Mouse (Mus musculus): Measurements from ENCODE around the gene Lnpep. TPM values are rescaled to one million over a fixed set of nuclear protein-coding genes. Genes with fewer than 3 reads are reported as not detected.

Lnpep gene
- polyA plus RNA-seq, 1 experiment from 2014 or later: 3.2 TPM

DNA sequence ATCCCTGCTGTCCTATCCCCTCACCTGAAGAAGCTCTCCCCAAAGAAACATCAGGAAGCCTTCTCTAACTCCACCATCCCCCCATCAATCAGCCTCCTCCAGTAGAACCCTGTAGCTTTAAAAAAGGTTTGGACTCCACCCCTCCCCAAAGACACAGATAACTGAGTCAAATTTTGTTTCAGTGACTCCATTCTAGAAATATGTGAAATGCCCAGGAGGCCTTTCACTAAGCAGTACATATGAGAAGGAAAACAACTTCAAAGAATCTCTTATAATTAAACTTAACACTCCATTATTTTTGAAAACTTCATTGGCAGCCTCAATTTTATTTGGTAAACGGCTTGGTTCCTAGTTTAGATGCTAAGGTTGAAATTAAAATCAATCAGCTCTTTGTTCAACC, 6.4 kb downstream of the Lnpep start:
- Histone ChIP-seq H3K9ac (ENCODE audit: low read depth, low read length) (no peak overlapping the region), H3K4me3 (ENCODE audit: low read depth, low read length) (no peak overlapping the region), H3K4me1 (ENCODE audit: control insufficient read depth, low read depth, low read length) (peaks cover 11% of the 10 kb centered on the region), H3K4me2 (ENCODE audit: low read depth, low read length) (no peak overlapping the region), H3K27me3 (ENCODE audit: control insufficient read depth, insufficient read depth, low read depth, low read length) (no peaks in the 10 kb centered on the region), H3K27ac (ENCODE audit: low read length) (no peak overlapping the region), H3K36me3 (ENCODE audit: control insufficient read depth, insufficient read depth) (no peaks in the 10 kb centered on the region), H3K9me3 (replicated peaks; ENCODE audit: control insufficient read depth, low read length) (no peaks in the 10 kb centered on the region)
- no peak for ATAC-seq (ENCODE audit: low read depth)
- WGBS (ENCODE audit: insufficient replicate concordance): 74% methylated on average over 1 of the region's 1 CpGs

DNA sequence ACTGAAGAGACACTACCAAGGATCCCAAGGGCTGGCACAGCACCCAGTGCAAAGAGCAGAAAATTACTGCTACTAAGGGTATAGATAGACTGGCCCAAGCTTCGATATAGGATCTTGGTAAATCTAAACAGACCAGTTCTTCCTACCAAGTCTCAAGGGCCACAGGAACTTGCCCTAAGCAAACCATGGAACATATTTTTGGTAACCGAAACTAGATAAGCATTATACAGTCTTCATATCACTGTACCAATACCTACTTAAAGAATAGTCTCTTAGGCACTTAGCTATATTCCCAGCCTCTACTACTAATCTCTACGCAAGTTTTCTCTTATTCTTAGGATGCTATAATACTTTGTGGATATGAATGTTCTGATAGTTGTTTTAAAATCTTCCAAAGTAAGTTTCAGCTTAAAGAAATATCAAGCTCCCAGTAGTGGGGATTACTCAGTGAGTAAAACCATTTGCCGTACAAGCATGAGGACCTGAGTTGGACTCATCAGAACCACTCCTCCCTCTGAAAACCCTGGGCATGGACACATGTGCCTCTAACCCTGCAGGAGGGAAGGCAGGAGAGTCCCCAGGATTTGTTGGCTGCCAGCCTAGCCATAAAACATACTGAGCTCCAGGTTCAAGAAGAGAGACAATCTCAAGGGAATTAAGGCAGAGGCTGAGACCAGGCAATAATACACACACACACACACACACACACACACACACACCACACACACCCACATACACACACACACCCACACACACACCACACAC, 7.2 kb downstream of the Lnpep start:
- Histone ChIP-seq H3K9ac (ENCODE audit: low read depth, low read length) (no peak overlapping the region), H3K9me3 (replicated peaks; ENCODE audit: control insufficient read depth, low read length) (no peaks in the 10 kb centered on the region), H3K27ac (ENCODE audit: low read length) (no peak overlapping the region), H3K4me1 (ENCODE audit: control insufficient read depth, low read depth, low read length) (peaks cover 8% of the 10 kb centered on the region), H3K36me3 (ENCODE audit: control insufficient read depth, insufficient read depth) (no peaks in the 10 kb centered on the region), H3K27me3 (ENCODE audit: control insufficient read depth, insufficient read depth, low read depth, low read length) (no peaks in the 10 kb centered on the region), H3K4me2 (ENCODE audit: low read depth, low read length) (no peak overlapping the region), H3K4me3 (ENCODE audit: low read depth, low read length) (no peak overlapping the region)
- ATAC-seq (ENCODE audit: low read depth): no peak; the same call in 1 of the 2 replicates
- WGBS (ENCODE audit: insufficient replicate concordance): 63% methylated on average over 4 of the region's 4 CpGs

DNA sequence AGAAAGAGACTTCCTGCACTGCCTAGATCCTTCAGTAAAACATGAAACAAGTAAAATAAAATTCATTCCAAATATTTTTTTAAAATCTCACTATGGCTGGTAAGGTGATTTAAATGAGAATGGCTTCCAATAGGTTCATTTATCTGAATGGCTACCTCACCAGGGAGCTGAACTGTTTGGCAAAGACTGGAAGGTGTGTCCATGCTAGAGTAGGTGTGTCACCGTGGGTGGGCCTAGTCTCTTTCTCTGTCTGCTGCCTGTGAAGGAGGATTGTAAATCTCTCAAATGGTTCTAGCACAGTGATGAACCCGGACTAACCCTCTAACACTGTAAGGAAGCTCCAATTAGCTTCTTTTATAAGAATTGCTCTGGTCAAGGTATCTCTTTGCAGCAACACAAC, 12.5 kb downstream of the Lnpep start:
- no peaks in the 10 kb centered on the region for H3K27me3 ChIP-seq (ENCODE audit: control insufficient read depth, insufficient read depth, low read depth, low read length)
- no peak overlapping the region for H3K4me2 ChIP-seq (ENCODE audit: low read depth, low read length)
- peak; percentile 37; the same call in 1 of the 2 replicates for ATAC-seq (ENCODE audit: low read depth)
- no peaks in the 10 kb centered on the region for H3K9me3 ChIP-seq (replicated peaks; ENCODE audit: control insufficient read depth, low read length)
- no peak overlapping the region for H3K9ac ChIP-seq (ENCODE audit: low read depth, low read length)
- H3K4me3 ChIP-seq (ENCODE audit: low read depth, low read length): no peak overlapping the region
- WGBS (ENCODE audit: insufficient replicate concordance): 61% methylated on average over 2 of the region's 2 CpGs
- H3K27ac ChIP-seq (ENCODE audit: low read length): no peak overlapping the region
- H3K4me1 ChIP-seq (ENCODE audit: control insufficient read depth, low read depth, low read length): peaks cover 7% of the 10 kb centered on the region
- no peaks in the 10 kb centered on the region for H3K36me3 ChIP-seq (ENCODE audit: control insufficient read depth, insufficient read depth)

DNA sequence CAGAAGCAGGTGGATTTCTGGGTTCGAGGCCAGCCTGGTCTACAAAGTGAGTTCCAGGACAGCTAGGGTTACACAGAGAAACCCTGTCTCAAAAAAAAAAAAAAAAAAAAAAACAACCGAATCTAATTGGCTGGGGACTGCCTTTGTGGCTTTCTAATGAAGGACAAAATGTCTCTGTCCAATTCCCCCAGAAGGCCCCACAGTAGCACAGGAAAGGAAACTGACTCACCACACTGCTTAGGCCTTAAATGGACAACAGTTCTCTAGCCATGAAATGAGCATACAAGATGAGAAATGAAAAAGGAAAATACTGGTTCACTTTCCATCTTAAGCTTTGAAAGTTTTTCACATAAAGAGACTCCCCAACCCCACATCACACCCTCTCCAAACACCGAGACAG, 15.3 kb downstream of the Lnpep start:
- Histone ChIP-seq H3K9me3 (replicated peaks; ENCODE audit: control insufficient read depth, low read length) (no peaks in the 10 kb centered on the region), H3K27ac (ENCODE audit: low read length) (no peak overlapping the region), H3K27me3 (ENCODE audit: control insufficient read depth, insufficient read depth, low read depth, low read length) (no peaks in the 10 kb centered on the region), H3K36me3 (ENCODE audit: control insufficient read depth, insufficient read depth) (no peaks in the 10 kb centered on the region), H3K4me2 (ENCODE audit: low read depth, low read length) (no peak overlapping the region), H3K9ac (ENCODE audit: low read depth, low read length) (no peak overlapping the region), H3K4me1 (ENCODE audit: control insufficient read depth, low read depth, low read length) (peaks cover 7% of the 10 kb centered on the region), H3K4me3 (ENCODE audit: low read depth, low read length) (no peak overlapping the region)
- no peak for ATAC-seq (ENCODE audit: low read depth)
- WGBS (ENCODE audit: insufficient replicate concordance): 39% methylated on average over 3 of the region's 3 CpGs

DNA sequence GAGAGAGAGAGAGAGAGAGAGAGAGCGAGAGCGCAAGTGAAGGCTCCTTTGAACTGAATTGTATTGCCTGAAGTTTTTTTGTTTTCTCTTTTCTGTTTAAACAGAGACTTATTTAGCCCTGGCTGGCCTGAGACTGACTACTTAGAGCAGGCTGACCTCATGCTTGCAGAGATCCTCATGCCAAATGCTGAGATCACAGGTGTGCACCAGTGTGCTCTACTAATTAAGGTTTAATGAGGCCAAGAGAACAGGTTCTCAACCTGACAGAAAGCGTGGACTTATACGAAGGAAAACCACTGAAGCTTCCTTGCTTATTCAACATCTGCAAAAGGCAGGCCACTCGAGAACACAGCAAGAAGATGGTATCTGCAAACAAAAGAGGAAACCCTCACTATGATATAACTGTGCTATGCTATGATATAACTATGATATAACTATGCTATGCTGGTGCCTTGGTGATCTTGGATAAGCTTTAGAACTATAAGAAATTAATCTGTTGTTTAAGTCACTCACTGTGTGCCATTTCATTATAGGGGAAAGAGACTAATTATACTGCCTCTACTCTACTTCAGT, 16.3 kb downstream of the Lnpep start:
- Histone ChIP-seq H3K9ac (ENCODE audit: low read depth, low read length) (no peak overlapping the region), H3K4me3 (ENCODE audit: low read depth, low read length) (no peak overlapping the region), H3K27ac (ENCODE audit: low read length) (no peak overlapping the region), H3K4me2 (ENCODE audit: low read depth, low read length) (no peak overlapping the region), H3K4me1 (ENCODE audit: control insufficient read depth, low read depth, low read length) (peaks cover 7% of the 10 kb centered on the region), H3K9me3 (replicated peaks; ENCODE audit: control insufficient read depth, low read length) (no peaks in the 10 kb centered on the region), H3K36me3 (ENCODE audit: control insufficient read depth, insufficient read depth) (no peaks in the 10 kb centered on the region), H3K27me3 (ENCODE audit: control insufficient read depth, insufficient read depth, low read depth, low read length) (no peaks in the 10 kb centered on the region)
- WGBS (ENCODE audit: insufficient replicate concordance): 46% methylated on average over 5 of the region's 5 CpGs
- no peak for ATAC-seq (ENCODE audit: low read depth)

DNA sequence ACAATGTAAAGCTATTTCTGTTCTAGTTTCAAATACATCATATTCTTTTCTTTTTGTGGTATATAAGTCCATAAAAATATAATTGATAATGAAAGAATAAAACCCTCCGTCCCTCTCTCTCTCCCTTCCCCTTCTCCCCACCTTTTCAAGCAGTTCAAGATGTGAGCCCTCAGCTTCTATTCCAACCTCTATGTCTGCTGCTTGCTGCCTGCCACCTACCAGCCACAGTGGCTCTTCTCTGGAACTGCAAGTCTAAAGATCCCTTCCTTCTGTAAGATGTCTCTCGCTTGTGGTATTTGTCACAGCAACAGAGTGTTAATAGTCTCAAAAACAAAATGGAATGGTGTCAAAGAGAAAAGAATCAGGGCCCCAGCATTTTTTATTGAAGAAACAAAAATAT, 20.3 kb downstream of the Lnpep start:
- H3K4me1 ChIP-seq (ENCODE audit: control insufficient read depth, low read depth, low read length): peaks cover 7% of the 10 kb centered on the region
- H3K4me3 ChIP-seq (ENCODE audit: low read depth, low read length): no peak overlapping the region
- WGBS (ENCODE audit: insufficient replicate concordance): 82% methylated on average over 2 of the region's 2 CpGs
- no peak for ATAC-seq (ENCODE audit: low read depth)
- no peak overlapping the region for H3K27ac ChIP-seq (ENCODE audit: low read length)
- H3K27me3 ChIP-seq (ENCODE audit: control insufficient read depth, insufficient read depth, low read depth, low read length): no peaks in the 10 kb centered on the region
- H3K9ac ChIP-seq (ENCODE audit: low read depth, low read length): no peak overlapping the region
- H3K4me2 ChIP-seq (ENCODE audit: low read depth, low read length): no peak overlapping the region
- H3K9me3 ChIP-seq (replicated peaks; ENCODE audit: control insufficient read depth, low read length): no peaks in the 10 kb centered on the region
- no peaks in the 10 kb centered on the region for H3K36me3 ChIP-seq (ENCODE audit: control insufficient read depth, insufficient read depth)

DNA sequence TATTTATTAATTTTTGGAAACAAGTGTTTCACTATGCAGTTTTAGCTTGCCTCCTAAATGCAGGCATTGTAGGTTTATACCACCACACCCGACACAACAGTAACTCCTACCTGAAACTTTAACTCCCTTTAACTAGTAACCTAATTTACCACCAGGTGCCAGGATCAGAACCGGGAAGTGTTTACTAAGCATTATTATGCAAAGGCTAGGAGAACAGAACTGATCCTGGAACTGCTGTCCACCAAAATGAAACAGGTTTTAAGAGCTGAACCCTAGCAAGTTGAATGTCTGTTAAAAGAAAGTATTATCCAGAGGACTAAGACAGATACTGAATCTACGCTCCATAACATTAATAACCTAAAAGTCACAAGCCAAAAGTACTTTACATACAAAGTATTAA, 21.2 kb downstream of the Lnpep start:
- WGBS (ENCODE audit: insufficient replicate concordance): 68% methylated on average over 3 of the region's 3 CpGs
- Histone ChIP-seq H3K4me2 (ENCODE audit: low read depth, low read length) (no peak overlapping the region), H3K9me3 (replicated peaks; ENCODE audit: control insufficient read depth, low read length) (no peaks in the 10 kb centered on the region), H3K27ac (ENCODE audit: low read length) (no peak overlapping the region), H3K27me3 (ENCODE audit: control insufficient read depth, insufficient read depth, low read depth, low read length) (no peaks in the 10 kb centered on the region), H3K4me1 (ENCODE audit: control insufficient read depth, low read depth, low read length) (peaks cover 7% of the 10 kb centered on the region), H3K4me3 (ENCODE audit: low read depth, low read length) (no peak overlapping the region), H3K9ac (ENCODE audit: low read depth, low read length) (no peak overlapping the region), H3K36me3 (ENCODE audit: control insufficient read depth, insufficient read depth) (no peaks in the 10 kb centered on the region)
- no peak for ATAC-seq (ENCODE audit: low read depth)

DNA sequence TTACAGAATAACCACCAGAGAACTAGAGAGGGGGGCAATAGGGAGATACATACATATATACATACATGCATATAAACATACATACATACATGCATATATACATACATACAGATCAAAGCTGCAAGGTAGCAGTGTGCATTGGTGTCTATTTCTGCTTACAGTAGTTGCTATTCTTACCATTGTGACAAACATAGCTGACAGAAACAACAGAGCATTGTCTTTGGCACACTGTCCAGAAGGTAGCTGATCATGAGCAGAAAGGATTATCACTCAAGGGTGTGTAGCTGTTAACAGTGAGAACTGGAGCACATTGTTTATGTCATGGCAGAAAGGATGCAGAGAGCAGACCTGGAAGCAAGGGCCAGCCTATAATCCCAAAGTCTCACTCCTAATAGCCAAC, 22.1 kb downstream of the Lnpep start:
- Histone ChIP-seq H3K4me2 (ENCODE audit: low read depth, low read length) (no peak overlapping the region), H3K27ac (ENCODE audit: low read length) (no peak overlapping the region), H3K4me3 (ENCODE audit: low read depth, low read length) (no peak overlapping the region), H3K27me3 (ENCODE audit: control insufficient read depth, insufficient read depth, low read depth, low read length) (no peaks in the 10 kb centered on the region), H3K4me1 (ENCODE audit: control insufficient read depth, low read depth, low read length) (peaks cover 11% of the 10 kb centered on the region), H3K9ac (ENCODE audit: low read depth, low read length) (no peak overlapping the region), H3K36me3 (ENCODE audit: control insufficient read depth, insufficient read depth) (no peaks in the 10 kb centered on the region), H3K9me3 (replicated peaks; ENCODE audit: control insufficient read depth, low read length) (no peaks in the 10 kb centered on the region)
- no peak for ATAC-seq (ENCODE audit: low read depth)

DNA sequence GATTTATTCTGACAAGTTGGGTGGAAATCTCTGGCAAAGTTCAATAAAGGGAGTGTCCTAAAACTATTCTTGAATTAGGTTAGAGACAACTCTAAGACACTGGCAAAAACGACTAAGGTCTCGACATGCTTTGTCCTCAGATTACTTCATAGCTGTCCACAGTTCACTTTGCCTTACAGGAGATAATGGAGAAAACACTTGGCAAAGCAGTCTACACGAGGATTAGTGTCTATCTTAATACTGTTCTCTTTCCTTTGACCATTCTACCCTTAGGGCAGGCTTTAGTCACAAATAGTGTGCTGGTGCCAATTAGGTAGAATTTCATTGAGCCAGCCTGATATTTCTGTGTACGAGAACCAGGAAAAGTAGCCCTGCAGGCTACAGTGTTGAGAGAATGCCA, 22.5 kb downstream of the Lnpep start:
- Histone ChIP-seq H3K27ac (ENCODE audit: low read length) (no peak overlapping the region), H3K4me3 (ENCODE audit: low read depth, low read length) (no peak overlapping the region), H3K9ac (ENCODE audit: low read depth, low read length) (no peak overlapping the region), H3K4me1 (ENCODE audit: control insufficient read depth, low read depth, low read length) (peaks cover 15% of the 10 kb centered on the region), H3K27me3 (ENCODE audit: control insufficient read depth, insufficient read depth, low read depth, low read length) (no peaks in the 10 kb centered on the region), H3K4me2 (ENCODE audit: low read depth, low read length) (no peak overlapping the region), H3K36me3 (ENCODE audit: control insufficient read depth, insufficient read depth) (no peaks in the 10 kb centered on the region), H3K9me3 (replicated peaks; ENCODE audit: control insufficient read depth, low read length) (no peaks in the 10 kb centered on the region)
- ATAC-seq (ENCODE audit: low read depth): no peak
- 46% methylated on average over 4 of the region's 4 CpGs for WGBS (ENCODE audit: insufficient replicate concordance)
